Mouse (Mus musculus): ENCODE data around the gene Foxn3. TPM values are rescaled to one million over a fixed set of nuclear protein-coding genes. Genes with fewer than 3 reads are reported as not detected.
"Not testable (repeated sequence)": the region's sequence is repeated elsewhere in the genome, so short reads cannot be mapped to it uniquely, and the experiment has no call there.

The Foxn3 gene
- polyA plus RNA-seq, 3 experiments from 2014 or later: 65.0 to 119 (median 97.5) TPM

DNA sequence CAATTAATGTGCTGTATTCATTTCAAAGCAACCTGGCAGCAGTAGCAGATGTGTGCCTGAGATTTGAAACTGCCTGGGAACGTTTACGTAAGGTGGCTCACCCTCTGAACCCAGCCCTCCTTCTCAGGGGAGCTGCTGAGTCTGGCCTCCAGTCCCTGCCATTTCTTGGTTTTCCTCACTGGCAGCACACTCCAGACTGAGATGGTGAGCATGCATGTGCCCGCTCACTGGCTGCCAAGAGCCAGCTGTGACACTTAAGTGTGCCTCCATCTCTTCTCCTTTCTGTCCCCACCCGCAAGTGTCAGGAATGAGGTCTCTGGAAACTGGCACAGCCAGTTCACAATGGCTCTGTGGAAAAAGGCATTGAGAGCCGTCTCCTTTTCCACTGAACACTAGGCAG, 349.3 kb downstream of the Foxn3 start:
- ATAC-seq: no peak

DNA sequence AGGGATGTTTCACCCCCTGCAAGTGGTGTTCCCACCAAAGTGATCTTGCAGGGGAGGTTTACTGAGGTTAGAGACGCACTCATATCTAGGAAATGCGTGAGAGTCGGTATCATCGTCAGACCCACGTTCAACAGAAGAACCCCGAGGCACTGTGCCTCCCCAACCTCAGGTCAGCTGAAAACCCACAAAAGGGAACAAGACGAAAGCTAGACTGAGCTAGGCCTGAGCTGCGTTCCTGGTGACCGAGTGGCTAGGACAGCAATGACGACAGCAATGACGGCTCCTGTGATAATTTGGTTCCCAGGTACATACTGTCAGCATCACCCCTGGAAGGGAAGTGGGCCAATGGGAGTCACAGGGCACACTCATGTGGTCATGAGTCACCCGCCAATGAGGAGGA, 350.2 kb downstream of the Foxn3 start:
- no peak for ATAC-seq

DNA sequence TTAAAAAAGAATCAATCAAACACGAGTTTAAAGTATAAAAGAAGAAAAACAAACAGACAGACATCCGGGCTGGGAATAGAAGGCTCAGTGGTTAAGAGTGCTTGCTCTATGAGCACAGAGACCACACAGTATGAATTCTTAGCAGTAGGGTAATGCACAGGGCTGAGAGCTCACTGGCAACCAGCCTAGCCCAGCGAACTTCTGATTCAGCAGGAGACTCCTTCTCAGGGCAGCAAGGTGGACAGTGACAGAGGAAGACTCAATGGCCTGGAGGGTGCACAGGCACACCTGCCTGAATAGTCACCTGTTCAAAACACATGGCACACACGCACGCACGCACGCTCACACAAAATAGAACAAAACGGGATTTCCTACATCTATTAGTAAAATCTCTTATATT, 353.6 kb downstream of the Foxn3 start:
- no peak for ATAC-seq

DNA sequence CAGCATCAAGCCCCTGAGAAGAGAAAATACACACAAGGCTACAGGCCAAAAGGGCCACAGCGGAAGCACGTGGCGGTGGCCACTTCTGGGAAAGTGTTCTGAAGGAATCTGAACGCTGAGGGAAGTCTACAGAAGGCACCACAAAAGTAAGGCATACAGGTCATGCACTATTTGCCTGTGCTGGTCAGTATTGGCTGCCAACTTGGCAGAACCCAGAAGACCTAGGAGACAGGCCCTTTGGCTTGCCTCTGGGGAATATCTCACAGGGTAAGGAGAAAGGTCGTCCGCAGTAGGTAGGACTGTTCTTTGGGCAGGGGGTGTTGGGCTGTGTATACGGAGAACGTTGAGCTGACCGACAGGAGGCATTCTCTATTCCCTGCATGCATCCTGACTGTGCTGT, 355.1 kb downstream of the Foxn3 start:
- ATAC-seq: no peak

DNA sequence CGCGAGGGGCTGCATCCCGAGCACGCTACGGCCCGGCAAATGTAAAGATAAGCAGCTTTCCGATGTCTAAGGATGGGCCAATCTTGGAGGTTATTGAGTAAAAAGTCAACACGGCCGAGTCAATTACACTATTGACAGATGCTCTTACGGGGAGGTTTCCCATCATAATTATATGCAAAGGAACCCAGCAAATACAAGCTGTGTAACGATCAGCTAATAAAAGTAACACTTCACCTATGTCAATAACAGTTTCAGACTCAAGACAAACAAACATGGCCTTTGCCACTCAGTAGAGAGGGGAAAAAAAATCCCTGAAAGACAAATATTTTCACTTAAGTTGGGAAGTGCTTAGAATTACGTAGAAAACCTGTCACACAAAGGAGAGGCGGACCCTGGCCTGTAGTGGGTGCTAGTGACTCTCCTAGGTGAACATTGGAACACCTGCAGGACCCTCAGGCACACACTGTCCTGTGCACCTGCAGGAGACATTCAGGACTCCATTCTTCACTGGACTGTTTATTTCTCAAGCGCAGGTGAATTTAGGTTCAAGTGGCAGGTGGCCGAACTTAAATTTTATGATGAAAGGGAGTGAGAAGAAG, 356.3 kb downstream of the Foxn3 start:
- no peak for ATAC-seq

DNA sequence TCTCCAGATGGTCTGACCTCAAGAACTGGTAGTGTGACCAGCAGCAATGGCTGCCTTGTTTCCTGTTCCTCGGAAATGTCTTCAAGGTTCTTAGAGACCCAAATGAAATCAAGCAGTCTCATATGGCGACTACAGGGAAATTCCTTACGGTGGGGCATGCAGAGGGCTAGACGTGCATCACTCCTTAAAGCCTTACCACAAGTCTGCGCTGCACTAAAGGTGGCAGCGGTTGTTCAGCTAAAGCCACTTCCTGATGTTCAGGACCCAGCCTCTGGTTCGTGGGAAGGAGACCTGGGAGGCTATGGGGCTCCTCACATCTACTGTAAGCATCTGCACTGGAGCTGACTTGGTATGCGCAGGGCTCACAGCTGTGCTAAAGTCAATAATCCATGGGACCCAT, 357.6 kb downstream of the Foxn3 start:
- peak; percentile 70 for ATAC-seq

DNA sequence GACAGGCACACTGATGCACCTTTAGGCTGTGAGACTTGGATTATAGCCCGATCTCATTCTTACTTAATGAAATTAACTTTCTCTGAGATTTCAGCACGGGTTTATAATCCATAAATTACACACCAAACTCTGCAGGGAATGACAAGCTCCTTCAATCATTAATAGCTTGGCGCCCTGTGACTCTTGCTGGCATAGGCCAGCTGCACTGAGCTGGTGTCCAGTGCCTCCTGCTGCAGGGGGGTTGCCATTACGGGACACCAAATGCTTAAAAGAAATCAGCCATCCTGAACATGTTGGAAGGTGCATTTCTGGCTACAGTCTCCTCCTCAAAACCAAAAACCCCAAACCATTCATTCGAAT, 364.3 kb downstream of the Foxn3 start:
- no peak for ATAC-seq

DNA sequence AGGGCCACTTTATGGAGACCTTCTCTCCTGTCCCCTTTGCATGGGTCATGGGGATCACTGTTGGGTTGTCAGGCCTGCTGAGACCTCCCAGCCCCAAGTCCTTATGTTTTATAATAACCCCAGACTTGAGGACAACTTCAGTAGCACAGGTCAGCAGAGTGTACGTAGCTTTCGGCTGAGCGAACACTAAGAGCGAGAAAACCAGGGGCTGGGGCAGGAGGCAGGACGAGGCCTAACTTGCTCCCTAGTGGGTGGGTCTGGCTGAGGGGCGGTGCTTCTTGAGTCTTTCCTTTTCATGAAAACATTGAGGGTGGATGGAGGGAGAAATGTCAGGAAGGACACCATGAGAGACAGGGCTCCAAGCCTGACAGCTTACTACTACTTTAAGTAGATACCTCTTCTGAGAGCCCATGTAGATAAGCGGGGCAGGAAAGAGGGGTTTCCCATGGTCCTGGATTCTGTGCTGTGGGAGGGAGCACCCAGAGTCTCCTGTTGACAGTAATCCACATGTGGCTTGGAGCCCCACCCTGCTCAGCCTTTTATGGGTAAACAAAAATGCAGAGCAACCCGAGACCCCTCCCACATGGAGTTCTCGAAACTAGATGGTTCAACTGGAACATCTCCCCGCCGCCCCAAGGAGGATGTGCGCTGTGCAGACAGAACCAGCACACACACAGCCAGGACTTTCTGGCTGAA, 364.8 kb downstream of the Foxn3 start:
- ATAC-seq: no peak

DNA sequence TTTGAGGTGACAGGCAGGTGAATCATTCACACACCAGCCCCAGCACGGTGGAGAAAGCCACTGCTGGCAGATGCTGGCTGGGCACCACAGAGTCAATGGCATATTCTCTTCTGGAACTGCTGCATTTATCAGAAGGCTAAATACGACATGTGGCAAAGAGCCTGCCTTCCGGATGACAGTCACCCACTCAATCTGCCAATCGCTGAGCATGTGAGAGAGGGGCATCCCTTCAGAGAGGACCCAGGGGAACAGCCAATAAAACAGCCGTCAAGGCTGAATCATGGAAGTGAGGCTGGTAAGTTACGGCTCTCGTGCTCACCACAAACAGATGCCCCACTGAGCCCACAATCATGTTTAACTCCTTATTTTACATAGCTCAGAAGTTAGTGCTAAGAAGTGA, 366.4 kb downstream of the Foxn3 start:
- ATAC-seq: no peak

DNA sequence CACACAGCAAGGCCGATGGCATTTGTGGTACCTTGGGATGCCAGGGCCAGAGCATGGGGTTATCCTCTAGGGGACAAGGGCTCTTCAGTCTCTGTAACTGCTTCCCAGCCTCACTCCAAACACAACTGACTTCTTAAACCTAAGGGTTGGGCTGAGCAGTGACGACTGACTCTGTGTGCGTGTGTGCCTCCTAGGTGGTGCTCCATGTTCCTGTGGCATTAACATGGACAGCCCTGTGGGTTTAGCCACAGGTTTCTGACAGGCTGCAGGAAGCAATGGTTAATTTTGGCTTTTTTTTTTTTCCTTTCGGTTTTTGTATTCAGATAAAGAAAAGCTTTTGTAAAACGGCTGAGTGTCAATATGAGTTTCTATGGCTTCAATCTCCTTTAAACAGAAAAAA, 367.7 kb downstream of the Foxn3 start:
- ATAC-seq: no peak

DNA sequence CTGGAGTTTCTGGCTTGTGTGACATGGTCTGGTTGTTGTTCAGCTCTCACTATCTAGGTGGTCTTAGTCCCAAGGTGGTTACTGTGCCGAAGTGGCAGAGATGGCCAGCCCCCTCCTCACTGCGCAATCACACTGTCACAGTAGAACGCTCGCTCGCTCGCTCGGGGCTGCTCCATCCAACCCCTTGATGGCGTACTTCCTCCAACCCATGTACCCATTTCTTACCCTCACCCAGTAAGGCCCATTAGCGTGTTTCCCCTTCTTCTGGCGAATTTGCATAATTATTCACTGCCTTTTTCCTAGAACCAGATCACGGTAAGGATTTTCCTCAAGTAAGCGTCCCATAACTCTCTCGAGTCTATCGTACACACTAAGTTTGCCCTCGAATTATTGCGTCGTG, 369.3 kb downstream of the Foxn3 start:
- ATAC-seq: not testable (repeated sequence)

DNA sequence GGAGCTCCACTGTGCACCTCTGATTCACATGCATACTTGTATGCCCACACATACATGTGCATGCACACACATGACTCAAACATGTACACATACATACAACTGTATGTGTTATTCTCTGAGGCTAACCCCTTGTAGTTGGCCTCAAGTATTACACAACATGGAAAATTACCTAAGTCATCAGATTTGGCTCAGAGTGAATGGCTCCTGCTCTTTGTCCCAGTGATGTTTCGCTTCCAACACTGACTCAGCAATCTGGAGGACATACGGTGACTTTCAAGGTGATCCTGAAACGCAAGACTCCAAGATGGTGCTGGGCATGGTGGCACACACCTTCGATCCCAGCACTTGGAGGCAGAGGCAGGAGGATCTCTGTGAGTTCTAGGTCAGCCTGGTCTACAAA, 375.7 kb downstream of the Foxn3 start:
- no peak for ATAC-seq

DNA sequence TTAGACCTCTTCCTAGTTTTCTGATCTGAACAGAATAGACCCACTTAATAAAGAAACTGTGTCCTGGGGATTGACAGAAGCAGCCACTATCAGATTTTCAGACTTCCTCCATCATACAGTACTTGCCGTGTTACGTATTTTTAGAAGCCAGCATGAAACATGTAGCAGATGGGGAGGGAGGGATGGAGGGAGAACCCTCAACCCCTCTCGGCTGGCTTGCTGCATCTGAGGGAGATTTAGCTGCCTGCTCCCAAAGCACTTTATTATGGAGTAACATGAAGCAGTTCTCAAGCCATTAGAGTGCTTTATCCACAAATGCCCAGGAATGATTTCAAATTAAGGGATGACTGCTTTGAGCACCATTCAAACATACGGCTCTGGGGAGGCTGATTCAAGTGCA, 377.1 kb downstream of the Foxn3 start:
- no peak for ATAC-seq

DNA sequence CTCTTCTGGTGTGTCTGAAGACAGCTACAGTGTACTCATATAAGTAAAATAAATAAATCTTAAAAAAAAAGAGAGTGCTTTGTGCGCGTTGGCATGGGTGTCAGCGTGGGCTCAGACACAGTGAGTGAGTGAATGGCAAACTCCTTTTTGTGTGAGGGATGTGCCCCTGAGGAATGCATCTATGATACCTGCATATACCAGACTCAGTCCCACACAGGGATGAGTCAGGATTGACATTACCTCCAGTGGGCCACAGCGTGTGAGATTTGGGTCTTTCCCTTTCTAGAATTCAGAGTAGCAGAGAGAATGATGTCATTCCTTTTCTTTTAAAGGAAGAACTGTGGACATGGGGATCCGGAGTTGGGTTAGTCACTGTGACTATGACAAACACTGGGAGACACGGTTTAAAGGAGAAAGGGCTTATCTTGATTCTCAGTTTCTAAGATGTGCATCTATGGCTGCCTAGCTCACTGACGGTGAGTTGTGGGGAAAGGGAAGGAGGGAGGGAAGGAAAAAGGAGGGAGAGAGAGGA, 380.1 kb downstream of the Foxn3 start:
- no peak for ATAC-seq

DNA sequence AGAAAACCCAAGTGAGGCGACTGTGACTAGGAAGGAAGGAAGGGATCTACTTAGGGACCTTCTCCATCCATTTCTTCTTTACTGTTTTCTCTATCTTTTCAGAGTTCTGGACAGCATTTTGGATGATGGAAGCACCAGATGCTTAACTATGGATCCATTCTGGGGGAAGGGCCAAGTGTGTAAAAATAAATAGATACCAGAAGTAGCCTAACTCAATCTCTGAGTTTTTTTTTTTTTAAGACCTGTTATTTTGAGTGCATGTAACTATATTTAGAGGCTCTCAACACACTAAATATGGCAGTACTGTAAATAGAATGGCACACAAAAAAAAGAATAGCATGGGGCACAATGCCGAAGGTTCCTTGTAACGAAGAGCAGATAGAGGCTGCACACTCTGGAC, 381.0 kb downstream of the Foxn3 start:
- ATAC-seq: no peak

DNA sequence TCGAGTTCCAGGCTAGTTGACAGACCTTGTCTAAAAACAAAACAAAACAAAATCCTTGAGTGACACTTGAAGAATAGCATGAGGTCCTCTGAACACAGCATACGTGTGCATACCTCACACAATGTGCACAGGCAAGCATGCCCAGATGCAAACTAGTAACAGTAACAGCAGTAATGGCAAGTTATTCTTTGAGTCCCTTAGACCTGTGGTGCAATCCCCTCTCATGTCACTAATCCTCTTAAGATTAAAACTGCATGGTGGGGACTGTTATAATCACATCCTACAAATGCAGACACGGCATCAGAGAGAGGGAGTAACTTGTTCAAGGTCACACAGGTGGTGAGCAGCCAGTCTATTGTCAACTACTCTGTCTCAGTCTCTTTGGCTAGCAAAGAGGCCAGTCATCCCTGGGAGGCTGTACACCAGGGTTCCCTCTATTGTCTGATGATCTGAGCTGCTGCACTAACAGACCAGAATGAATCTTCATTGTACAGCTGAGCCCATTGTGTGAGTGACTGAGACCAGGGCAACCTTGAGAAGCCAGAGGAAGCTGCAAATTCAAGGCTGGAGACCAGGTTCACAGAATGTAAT, 383.1 kb downstream of the Foxn3 start:
- ATAC-seq: no peak

DNA sequence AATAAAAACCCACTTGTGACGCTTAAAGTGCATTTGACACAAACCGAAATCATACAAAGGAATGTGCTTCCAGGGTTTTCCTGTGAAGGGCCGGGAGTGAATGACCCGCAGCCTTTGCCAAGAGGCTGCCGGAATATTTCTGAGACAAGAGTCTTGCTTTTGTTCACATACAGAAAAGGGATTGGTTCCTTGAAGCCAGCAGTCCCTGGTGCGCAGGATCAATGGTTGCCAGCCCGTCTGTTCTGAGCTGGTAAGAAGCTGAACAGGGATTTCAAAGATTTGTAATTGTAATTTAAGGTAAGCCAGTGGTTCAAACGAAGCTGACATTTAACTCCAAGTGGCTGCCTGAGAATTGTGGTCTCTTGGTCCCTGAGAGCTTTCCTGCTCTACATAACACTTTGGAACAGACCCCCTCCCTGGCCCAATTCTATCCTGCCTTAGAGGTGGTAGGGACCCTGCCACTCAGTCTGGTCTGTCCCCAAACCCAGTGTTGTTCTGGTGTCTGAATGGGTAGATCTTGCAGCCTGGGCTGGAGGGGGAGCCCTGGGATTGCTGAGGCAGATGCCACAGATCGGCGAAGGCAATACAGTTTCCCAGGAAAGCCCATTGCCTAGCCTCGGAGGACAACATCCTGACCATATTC, 388.3 kb downstream of the Foxn3 start:
- ATAC-seq: no peak

DNA sequence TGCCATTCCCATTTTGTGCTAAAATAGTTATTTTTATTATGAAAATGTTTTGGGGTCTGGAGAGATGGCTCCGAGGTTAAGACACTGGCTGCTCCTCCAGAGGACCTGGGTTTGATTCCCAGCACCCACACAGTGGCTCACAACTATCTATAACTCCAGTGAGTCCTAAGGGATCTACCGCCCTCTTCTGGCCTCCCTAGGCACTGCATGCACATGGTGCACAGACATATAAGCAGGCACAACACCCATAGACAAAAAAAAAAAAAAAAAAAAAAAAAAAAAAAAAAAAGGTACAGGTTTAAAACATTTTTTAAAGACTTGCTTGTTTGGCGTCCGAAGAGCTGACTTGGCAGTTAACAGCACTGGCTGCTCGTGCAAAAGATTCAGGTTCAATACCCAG, 391.2 kb downstream of the Foxn3 start:
- no peak for ATAC-seq

DNA sequence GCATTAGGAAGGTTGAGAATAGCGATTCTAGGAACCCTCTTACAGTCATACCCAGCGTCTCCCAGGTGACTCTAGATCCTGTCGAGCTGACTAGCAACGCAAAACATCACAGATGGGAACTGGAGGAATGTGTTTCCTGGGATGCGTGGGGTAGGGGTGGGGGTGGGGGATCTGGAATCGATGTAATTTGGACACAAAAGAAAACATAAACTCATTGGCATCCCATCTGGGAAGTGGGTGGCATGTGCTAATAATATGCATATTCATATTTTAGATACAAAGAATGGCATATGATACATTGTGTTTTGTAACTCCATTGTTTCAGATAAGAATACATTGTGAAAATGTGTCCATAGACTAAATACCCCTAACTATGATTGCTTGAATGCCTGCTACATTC, 393.5 kb downstream of the Foxn3 start:
- no peak for ATAC-seq

DNA sequence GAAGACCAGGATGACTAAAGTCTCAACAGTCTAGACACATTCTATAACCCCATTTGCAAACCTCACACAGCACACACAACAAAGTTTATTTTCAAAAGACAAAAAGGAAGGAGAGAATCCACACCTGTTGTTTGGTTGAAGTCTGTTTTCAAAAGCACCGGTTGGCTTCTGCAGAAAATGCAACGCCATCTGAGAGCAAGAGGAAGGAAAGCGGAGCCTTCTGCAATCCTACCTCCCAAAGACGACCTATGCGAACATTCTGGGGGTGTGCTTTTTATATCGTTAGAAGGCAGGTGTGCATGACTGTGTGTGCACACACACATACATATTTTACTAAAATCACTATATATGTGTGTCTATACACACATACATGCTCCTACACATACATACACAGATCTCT, 397.3 kb downstream of the Foxn3 start:
- ATAC-seq: no peak

DNA sequence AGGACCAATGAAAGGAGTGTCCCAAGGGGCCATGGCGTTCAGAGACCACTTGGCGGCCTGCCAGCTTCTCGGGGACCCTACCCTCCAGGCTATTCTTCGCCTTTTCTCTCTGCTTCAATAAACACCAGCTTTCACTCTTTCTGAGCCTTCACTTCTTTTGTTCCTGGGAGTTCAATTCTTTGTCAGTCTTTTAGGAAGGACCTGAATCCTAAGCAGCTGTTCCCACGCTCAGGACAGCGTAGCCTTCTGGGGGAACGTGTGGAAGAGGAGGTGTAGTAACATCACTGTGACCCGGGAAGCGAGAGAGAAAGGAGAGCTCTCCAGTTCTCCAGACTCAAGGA, 400.1 kb downstream of the Foxn3 start:
- ATAC-seq: no peak

DNA sequence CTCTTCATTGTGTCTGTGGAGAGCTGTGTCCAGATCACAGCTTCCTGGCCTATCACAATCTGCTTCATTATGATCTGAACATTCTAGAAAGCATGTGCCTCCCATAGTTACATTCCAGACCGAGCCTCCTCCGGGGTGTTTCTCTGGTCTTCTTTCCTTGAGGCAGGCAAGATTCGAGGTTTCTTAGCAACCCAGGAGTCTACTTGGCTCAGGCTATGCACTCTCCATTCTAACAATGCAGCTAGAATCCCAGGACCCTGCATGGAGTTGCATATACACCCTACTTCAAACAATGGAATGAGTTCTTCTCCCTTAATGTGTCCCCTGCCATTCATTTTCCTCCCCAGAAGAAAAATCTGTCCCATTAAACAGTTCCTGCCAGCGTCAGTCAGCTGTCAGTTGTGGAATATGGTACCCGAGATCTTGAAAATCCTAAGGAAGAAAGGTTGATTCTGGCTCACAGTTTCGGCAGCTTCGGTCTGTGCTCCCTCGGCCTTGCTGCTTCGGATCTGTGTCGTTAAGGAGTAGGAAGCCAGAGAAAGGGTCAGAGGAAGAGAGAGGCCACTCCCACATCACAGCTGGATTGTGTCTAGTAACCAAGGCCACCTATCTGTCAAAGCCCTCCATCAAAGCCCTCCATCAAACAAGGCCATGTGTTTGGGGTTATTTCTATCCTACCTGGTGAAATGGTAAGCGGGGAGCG, 400.6 kb downstream of the Foxn3 start:
- ATAC-seq: no peak

DNA sequence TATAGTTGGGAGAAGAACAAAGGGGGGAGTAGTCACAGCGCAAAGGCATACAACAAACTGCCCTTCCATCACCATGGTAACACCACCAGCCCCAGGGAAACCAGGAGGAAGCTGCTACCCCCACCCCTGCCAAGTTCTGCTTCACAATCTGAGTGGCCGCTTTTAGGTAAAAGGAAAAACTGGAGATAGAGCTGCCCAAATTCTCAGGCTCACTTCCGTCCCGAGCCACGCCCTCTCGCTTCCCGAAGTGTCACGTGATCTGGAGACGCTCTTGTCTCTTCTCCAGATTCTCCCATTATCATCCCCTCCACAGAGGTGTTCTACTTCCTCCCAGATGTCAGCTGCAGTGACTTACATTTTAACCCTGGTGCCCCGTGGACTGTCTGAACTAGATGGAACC, 401.2 kb downstream of the Foxn3 start:
- ATAC-seq: peak; percentile 10

Data from inflammation-experienced regulatory T-cells, adult 6 months (primary cell).